Mouse (Mus musculus) adrenal gland, adult 10 weeks (tissue): Measurements from ENCODE around the gene Tmem141. TPM values are rescaled to one million over a fixed set of nuclear protein-coding genes. Genes with fewer than 3 reads are reported as not detected.

Experiments
- polyA plus RNA-seq: library from polyadenylated mRNA; stranded (reverse); fragments of 350-450 nt; fragmentation: Illumina TruSeq; extraction: RNeasy Lipid Tissue Mini Kit (QIAGEN cat#74804); gene quantifications from one replicate; pipeline ENCODE4 v1.2.3, GENCODE M21; 2014; ENCODE audit warnings: low read depth, low replicate concordance

The Tmem141 gene
- polyA plus RNA-seq = 6.4 TPM

DNA sequence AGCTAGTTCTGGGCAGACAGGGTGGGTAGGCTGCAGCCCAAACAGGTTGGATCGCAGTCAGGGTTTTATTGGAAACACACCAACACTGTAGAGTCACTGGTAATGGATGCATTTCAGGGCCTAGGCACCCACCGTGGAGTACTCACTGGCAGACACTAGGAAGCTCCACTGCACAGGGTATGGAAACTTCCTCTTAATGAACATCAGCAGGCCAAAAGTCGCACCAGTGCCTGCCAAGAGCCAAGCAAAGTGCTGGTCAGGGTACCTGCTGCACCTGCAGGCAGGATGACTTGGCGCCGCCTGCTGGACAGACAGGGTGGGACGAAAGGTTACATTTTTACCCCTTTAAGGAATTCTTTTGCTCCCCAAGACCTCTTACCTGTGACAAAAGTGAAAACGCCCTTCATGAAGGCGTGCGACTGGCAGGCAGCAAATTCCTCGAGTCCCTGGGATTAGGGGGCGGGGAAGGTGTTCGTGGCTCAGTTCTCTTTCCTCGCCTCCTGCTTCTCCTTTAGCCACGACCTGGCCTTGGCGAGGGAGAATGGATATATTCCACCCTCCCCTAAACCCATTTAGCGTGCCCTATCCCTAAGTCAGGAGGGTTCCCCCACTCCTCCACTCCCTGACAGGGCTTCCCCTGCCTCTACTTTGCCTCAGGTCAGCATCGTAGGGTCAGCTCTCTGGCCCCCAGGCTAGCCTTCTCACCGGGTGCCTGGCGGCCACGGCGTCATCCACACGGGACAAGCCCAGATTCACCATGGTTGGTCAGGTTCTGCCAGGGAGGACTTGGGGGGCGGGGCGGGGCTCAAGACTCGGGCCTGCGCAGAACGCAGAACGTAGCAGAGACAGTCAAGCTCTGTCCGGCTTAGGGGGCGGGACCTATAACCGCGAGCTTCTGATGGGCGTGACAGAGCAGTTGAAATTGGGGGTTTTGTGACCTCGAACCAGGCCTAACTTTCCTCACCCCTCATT lies at the start of gene Tmem141:
TSS of gene Tmem141 (minus strand) at position 777 of the 972 bp plus-strand sequence.

DNA sequence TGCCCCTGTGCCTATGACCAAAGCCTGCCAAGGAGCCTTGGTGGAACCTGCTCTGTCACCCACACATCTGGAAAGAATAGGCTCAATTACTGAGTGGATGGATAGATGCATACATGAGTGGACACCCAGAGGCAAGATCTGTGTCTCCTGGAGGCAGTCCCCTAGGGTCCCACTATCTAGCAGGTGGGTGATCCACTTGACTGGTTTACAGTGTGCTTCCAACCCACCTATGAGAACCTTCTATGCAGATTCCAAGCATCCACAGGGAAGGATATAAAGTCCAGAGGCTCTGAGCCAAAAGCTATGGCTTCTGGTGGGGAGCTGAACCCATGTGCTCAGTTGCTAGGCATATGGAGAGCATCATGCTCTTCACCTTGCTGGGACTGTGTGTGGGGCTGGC lies 35.8 kb upstream of the Tmem141 start, which contains the start of gene Lcn5:
TSS of gene Lcn5 (plus strand) at position 301 of the 400 bp plus-strand sequence.

DNA sequence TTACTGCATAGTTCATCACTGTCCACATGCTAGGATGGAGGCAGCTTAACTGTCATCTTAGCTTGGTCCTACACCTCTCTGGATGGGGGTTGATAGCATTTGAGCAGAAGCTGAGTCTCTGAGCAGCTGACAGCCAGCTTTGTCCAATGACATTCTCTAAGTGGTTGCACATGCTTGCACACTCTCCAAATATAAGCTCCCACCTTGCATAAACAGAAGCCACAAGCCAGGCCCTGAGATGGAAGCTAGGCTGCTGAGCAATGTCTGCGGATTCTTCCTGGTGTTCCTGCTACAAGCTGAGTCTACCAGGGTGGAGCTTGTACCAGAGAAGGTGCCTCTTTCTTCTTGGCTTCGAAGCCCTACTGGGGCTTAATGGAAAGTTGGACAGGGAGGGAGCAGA lies 31.1 kb upstream of the Tmem141 start, which contains the start of gene Lcn8:
TSS of gene Lcn8 (plus strand) at position 219 of the 400 bp plus-strand sequence.

DNA sequence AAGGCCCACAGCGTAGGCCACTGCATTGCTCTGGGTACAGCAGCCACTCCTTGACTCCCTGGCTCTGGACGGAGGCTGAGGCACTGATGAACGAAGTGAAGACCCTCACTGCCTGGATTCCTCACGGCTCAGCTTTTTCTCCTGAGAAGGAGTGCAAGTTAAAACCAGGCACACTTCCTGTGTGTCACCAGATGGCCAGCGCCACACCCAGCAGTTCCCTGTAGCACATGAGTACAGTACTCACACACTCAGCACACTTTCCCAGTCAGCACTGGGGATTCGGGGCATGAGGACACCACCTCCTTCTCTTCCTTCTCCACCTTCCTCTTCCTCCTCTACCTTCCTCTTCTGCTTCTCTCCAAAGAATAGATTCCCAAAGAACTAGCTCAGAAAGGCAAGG lies 6.0 kb upstream of the Tmem141 start, which contains the start of gene Fcna:
TSS of gene Fcna (minus strand) at position 220 of the 400 bp plus-strand sequence.

DNA sequence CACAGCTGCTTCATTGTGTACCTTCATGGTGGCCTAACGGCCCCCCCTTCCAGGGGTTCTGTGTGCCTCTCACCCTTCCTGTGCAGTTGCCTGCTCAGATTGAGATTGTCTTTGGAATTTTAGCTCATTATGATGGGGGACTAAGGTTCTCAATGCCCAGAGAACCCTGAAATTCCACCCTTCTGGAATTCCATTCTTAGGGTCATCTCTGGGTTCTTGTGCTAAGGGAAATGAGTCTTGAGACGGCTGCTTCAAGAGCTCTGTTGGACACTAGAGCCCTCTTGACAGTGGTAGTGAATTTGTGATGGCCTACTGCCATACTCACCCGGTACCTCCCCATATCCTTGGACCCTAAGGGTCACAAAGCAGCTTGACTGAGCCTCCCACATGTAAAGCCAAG lies 4.2 kb downstream of the Tmem141 start, which contains the start of gene Ccdc183:
TSS of gene Ccdc183 (minus strand) at position 101 of the 400 bp plus-strand sequence.

DNA sequence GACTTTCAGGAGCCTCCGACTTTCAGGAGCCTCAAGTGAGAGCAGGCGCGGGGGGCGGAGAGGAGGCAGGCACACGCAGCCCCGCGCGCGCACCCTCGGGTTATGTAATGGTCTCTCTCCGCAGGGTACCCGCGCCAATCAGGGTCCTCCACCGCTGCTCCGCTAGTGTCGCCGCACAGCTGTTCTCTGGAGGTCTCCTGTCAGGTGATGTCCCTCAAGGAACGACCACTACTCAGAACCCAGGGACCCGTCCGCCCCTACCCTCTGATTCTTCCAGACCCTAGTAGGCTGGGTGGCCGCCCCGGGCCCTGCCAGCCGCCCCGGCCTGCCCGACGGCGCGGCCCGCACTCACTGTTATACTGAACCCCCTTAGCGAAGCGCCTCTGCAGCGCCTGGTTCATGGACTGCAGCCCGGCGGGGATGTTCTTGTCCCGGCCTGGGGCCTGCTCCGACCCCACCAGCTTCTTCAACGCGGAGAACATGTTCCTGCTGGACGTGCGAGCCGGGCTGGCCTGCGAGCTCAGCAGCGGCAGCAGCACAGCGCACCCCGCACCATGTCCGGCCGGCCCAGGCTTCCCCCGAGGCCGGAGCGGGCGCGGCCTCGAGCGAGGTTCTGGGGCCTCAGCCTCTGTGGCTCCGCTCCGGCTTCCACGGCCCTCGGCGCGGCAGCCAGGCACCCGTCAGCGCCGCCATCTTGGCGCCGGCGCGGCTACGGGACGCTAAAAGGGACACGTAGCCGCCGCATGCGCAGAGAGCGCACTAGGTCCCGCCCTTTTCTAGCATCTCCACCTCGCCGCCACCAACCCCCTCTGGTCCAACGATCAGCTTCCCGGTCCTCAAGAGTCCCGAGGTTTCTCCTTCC lies 13.8 kb downstream of the Tmem141 start, which contains the start of gene Rabl6:
TSS of gene Rabl6 (minus strand) at position 761 of the 862 bp plus-strand sequence.

DNA sequence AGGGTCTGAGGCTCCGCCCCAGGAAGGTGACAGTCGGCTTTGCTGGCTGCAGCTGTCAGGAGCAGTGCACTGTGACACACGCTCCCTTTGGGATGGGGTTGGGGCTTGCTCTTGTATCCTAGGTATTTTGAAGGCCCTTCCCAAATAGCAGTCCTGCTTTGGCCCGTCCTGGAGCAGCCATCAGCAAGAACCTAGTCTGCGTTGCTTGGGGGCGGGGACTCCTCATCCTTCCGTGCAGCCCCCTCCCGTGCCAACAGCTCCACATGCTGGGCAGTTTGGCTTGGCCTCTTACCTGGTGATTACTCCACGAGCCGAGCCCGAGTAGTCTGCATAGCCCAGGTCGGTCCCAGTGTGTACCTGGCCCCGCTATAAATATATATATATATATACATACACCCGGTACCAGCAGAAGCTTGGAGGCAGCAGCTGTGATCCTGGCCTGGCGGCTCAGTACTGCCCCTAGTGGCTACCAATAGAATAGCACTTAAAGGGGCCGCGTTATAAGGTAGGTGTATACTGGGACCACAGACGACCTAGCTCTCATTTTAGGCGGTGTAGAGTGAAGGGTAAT lies 40.4 kb downstream of the Tmem141 start, which contains the start of gene Ajm1:
TSS of gene Ajm1 (minus strand) at position 464 of the 571 bp plus-strand sequence.

DNA sequence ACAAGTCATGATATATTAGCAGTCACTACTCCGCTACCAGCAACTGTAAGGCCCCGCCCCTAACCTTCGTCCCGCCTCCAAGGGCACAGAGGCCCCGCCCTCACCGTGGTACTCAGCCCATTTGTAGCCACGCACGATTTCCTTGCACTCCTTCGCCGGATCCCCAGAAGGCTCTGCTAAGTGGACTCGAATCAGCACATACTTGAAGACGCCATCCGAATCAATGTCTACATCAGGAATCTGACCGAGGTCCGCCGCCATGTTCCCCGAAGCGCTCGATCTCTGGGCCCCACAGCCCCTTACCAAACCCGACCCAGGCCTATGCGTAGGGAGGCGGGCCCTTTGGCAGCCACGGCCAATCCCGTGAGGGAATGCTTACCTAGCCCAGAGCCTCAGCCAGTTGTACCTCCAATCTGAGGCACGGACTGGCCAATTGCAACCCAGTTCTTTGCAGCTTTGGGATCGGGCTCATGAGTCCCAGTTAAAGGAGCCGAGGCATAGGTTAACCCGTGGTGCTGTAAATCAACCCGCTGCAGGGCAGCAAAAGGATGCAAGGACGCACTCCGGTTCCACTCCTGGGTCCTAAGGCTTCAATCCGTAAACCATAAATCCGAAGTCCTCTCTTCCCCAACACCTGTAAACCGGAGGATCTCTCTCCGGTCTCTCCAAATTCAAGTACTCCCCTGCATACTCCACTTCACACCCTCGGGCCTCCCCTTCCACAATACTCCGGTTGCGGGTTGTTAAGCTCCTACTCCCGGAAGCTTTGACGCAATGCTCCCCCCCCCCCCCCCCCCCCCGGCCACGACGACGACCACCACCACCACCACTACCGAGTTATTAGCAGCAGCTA lies 47.0 kb downstream of the Tmem141 start, which contains the start of the genes Mamdc4 and Phpt1:
TSS of gene Mamdc4 (minus strand) at position 267 of the 853 bp plus-strand sequence.
TSS of gene Phpt1 (minus strand) at position 646 of the 853 bp plus-strand sequence.

Other genes starting within 250 kb of the Tmem141 start
- not detected for gene Sapcd2, start 249.7 kb downstream of the Tmem141 start, polyA plus RNA-seq
- gene Entpd2, start 226.1 kb downstream of the Tmem141 start, polyA plus RNA-seq = 1.6 TPM
- gene Npdc1, start 222.7 kb downstream of the Tmem141 start, polyA plus RNA-seq = 16.0 TPM
- not detected for gene Fut7, start 198.7 kb downstream of the Tmem141 start, polyA plus RNA-seq
- 1.9 TPM for gene Abca2, start 193.3 kb downstream of the Tmem141 start, polyA plus RNA-seq
- gene Clic3, start 165.2 kb downstream of the Tmem141 start, polyA plus RNA-seq = not detected
- 1.5 TPM for gene Paxx, start 160.9 kb downstream of the Tmem141 start, polyA plus RNA-seq
- gene Ptgds, start 152.0 kb downstream of the Tmem141 start, polyA plus RNA-seq = not detected
- gene Lcn12, start 128.1 kb downstream of the Tmem141 start, polyA plus RNA-seq = not detected
- gene Fbxw5, start 121.3 kb downstream of the Tmem141 start, polyA plus RNA-seq = 1.3 TPM
- gene C8g, start 120.3 kb downstream of the Tmem141 start, polyA plus RNA-seq = not detected
- gene Traf2, start 75.1 kb downstream of the Tmem141 start, polyA plus RNA-seq = 1.6 TPM
- 3.3 TPM for gene Edf1, start 64.2 kb downstream of the Tmem141 start, polyA plus RNA-seq
- gene Mamdc4, start 47.2 kb downstream of the Tmem141 start, polyA plus RNA-seq = 1.6 TPM
- gene Phpt1, start 46.8 kb downstream of the Tmem141 start, polyA plus RNA-seq = not detected
- not detected for gene Ajm1, start 40.2 kb downstream of the Tmem141 start, polyA plus RNA-seq
- 68.8 TPM for gene Rabl6, start 13.5 kb downstream of the Tmem141 start, polyA plus RNA-seq
- gene Ccdc183, start 4.3 kb downstream of the Tmem141 start, polyA plus RNA-seq = not detected
- gene Fcna, start 6.0 kb upstream of the Tmem141 start, polyA plus RNA-seq = 1.3 TPM
- not detected for gene Lcn8, start 31.1 kb upstream of the Tmem141 start, polyA plus RNA-seq
- gene Lcn5, start 35.9 kb upstream of the Tmem141 start, polyA plus RNA-seq = 1.3 TPM
- gene Lcn6, start 54.8 kb upstream of the Tmem141 start, polyA plus RNA-seq = not detected
- gene Lcn10, start 60.7 kb upstream of the Tmem141 start, polyA plus RNA-seq = not detected
- 3.4 TPM for gene Obp2a, start 78.0 kb upstream of the Tmem141 start, polyA plus RNA-seq
- 15.5 TPM for gene Bmyc, start 84.7 kb upstream of the Tmem141 start, polyA plus RNA-seq
- not detected for gene Obp2b, start 115.0 kb upstream of the Tmem141 start, polyA plus RNA-seq
- gene Lcn3, start 143.6 kb upstream of the Tmem141 start, polyA plus RNA-seq = not detected
- not detected for gene Lcn11, start 155.0 kb upstream of the Tmem141 start, polyA plus RNA-seq
- not detected for gene Gm13539, start 160.3 kb upstream of the Tmem141 start, polyA plus RNA-seq
- not detected for gene Glt6d1, start 193.8 kb upstream of the Tmem141 start, polyA plus RNA-seq
- gene Lcn9, start 201.1 kb upstream of the Tmem141 start, polyA plus RNA-seq = not detected
- gene Sohlh1, start 225.2 kb upstream of the Tmem141 start, polyA plus RNA-seq = not detected
- 0.41 TPM for gene Kcnt1, start 241.7 kb upstream of the Tmem141 start, polyA plus RNA-seq